Mouse (Mus musculus): ENCODE data around the gene Sptssb.

Gene Sptssb

GRCm38 (mm10) chr3:69859858-69860588 is at the start of gene Sptssb:
Gene Sptssb (minus strand): TSS chr3:69859940.
- DNase-seq (ENCODE audit: low read depth in 2 of 2, low spot score in 2 of 2) = no peak

DNA sequence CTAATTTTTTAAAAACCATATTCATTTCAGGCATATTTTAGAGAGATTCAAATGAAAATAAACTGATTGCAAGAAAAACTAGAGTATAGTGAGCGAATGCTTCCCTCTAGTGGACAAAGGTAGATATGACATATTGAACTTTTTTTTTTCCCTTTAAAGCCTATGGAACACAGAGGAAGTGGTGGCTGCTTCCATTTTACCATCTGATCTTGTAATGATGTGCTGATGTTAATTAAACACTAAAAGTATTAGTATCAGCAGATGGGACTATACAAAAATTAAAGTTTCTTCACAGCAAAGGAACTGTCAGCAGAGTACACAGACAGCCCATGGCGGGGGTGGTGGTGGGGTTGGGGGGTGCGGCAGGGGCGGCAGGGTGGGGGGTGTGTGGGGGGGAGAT is 48.3 kb upstream of the Sptssb start:
- no peak for DNase-seq (ENCODE audit: low read depth in 2 of 2, low spot score in 2 of 2)

DNA sequence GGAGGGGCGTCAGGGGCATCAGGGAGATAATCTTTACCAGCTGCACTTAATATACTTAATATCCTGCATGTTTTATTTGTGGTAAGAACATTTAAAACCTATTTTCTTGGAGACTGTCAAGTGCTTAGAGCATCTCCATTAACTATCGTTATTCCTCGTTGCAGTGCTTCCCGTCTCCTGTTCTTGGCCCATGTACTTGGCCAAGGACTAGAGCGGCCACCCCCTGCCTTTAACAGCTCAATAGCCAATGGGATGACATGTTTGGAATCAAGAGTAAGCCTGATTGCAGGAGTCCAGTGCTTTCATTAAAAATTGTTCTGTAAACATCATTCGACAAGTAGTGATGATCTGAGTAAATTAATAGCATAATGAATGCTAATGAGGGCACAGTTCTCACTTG is 47.8 kb upstream of the Sptssb start:
- no peak for DNase-seq (ENCODE audit: low read depth in 2 of 2, low spot score in 2 of 2)

DNA sequence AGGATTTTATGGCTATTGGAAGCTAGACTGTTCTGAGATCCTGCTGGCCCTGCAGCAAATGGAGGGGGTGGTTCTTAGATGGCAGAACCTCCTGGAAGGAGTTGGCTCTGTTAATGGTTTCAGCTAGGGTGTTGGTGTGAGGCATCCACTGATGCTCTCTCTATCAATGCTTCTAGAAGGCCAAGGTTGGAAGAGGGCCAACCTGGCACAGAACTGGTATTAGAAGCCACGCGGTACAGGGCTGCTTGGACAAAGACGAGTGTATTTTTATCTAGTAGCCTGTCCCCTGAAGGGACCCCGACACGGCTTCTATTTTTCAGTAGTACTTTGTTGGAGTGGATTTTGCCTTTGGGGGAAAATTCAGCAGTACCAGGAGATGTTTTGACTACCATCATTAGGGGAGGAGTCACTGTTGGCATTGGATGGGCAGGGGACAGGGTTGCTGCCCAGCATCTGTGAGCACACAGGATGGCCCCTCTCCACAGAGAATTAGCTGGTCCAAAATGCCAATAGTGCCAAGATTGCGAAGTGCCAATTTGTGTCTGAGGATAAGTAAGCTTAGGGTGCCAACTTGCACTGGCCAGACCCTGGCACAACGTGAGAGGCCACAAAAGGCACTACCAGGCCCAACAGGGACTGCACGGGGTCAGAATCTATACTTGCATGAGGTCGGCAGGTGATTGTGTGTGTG is 43.2 kb upstream of the Sptssb start:
- DNase-seq (ENCODE audit: low read depth in 2 of 2, low spot score in 2 of 2) = no peak

DNA sequence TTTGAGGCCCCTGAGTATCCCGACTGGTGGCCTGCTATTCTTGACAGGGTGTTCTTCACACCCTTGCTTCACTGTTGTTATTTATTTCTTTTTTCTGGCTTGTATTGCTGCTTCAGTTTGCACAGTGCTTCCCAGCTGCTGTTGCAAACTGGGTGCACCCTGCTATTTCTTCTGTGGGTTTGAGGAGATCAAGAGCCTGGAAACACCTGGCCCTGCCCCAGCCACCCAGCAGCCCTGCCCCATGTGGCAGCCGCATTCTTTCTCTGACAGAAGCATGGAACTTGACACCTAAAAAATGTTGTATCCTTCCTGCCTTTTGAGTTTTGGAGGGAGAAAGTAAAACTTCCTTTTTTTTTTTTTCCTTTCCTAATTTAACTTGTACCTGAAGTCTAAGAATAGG is 42.6 kb upstream of the Sptssb start:
- no peak for DNase-seq (ENCODE audit: low read depth in 2 of 2, low spot score in 2 of 2)

- DNase-seq (ENCODE audit: low read depth in 2 of 2, low spot score in 2 of 2) = no peak
Measured at GRCm38 (mm10) chr3:69901874-69902381, 42.2 kb upstream of the Sptssb start.

- DNase-seq (ENCODE audit: low read depth in 2 of 2, low spot score in 2 of 2) = no peak
Measured at GRCm38 (mm10) chr3:69900335-69900734, 40.6 kb upstream of the Sptssb start.

DNA sequence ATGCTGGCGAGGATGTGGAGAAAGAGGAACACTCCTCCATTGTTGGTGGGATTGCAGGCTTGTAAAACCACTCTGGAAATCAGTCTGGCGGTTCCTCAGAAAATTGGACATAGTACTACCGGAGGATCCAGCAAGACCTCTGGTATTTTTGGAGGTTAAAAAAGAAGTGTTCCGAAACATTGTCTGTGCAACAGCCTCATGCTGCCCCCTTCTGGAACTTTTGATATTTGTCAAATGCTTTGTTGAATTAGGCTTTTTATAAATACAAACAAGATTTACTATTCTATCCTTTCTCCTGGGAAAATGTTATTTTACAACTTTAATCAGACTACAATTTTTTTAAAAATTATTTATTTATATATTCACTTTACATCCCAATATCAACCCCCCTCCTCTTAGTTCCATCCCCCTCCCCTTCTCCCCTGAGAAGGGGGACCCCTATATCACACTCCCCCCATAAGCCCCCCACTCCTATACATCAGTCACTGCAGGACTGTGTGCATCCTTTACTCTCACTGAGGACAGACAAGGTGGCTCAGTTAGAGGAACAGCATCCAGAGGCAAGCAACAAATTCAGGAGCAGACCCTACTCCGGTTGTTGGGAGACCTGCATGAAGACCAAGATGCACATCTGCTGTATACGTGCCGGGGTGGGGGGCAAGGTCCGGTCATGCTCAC is 38.3 kb upstream of the Sptssb start:
- no peak for DNase-seq (ENCODE audit: low read depth in 2 of 2, low spot score in 2 of 2)

DNA sequence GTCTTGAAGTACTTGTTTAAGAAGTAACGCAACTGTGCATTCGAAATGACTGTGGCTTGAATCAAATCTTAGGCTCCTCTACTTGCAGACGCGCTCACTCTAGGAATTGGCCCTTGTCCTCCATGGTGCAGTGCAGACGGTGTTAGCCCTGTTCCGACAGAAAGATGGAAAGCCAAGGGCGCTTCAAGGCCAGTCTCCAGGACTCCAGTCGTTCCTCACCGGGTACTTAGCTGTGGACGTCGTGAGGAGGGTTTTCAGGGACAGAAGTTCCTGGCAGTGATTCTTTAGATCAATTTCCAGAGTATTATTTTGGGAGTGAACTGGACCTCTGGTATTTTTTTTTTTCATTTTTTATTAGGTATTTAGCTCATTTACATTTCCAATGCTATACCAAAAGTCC is 35.8 kb upstream of the Sptssb start:
- no peak for DNase-seq (ENCODE audit: low read depth in 2 of 2, low spot score in 2 of 2)

DNA sequence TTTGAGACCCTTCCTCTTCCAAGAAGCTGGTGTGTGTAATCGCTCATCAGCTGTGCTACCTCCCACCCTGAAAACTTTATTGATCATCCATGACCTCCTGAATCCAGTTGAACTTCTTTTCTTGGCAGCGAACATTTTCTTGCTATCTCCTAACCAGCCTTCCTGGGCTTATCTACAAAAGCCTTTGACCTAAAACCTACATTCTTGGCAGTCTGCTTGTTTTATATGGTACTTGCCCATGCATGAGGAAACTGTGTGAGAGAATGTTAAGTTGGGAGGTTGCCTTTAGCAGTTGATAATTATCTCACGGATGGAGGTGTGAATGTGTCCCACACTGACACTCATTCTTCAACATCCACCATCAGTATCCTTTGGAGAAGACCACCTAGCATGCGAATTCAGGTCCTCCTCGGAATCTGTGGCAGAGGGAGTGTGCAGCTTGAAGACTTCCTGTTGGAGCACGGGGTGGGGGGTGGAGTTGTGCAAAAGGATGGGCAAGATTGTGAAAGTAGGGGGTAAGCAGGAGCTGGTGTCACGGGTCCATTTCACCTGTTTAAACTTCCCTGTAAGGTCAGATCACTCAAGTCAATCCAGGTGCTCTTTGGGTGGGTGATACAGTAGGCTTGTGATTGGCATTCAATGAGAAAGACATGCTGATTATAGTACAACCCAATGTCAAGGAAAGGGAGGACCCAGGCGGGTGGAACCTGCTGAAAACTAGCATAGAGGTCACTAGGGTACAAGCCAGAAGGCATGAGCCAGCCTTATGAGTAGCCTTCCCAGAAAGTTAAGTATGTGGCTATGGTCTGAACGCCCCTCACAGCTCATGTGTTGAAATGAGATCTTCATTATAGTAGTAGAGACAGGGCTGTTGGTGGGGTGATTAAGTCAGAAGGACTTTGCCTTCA is 32.7 kb upstream of the Sptssb start:
- no peak for DNase-seq (ENCODE audit: low read depth in 2 of 2, low spot score in 2 of 2)

DNA sequence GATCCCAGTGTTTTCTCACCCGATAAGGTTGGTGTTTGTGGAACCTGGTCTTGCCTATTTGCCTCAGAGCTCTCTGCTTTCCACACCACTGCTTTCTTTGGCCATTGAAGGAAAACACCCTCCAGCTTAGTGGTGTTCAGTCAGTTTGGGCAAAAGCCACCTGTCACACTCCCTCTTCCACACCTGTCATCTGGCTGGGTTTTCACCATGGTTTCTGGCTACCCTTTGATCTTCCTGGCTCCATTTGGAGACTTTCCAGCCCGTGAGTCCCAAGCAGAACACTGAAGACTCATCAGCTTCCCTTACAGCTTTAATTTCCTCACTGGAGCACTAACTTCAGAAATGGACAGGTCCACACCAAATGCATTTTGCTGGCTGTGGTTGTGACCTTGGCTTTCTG is 26.1 kb upstream of the Sptssb start:
- no peak for DNase-seq (ENCODE audit: low read depth in 2 of 2, low spot score in 2 of 2)

GRCm38 (mm10) chr3:69883710-69884109 is 24.0 kb upstream of the Sptssb start:
- no peak for DNase-seq (ENCODE audit: low read depth in 2 of 2, low spot score in 2 of 2)

- no peak for DNase-seq (ENCODE audit: low read depth in 2 of 2, low spot score in 2 of 2)
Measured at GRCm38 (mm10) chr3:69877538-69877937, 17.8 kb upstream of the Sptssb start.

DNA sequence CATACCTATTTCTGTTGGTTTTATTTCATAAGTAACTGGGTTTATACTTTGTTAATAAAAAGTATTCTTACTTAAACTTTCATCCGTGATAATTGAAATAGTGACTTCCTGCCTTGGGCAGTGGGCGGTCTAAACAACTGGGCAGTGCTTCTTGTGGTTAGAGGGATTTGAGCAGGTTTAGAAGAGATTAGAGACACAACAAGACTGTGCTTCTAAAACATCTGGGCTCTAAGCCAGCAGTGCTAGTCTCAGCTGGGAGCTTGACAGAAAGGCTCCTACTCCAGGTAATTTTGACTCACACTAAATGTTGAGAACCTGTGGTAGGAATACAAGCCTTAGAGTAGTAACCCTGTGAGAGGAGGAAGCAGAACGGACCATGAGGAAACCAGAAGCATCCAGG is 15.0 kb upstream of the Sptssb start:
- no peak for DNase-seq (ENCODE audit: low read depth in 2 of 2, low spot score in 2 of 2)

GRCm38 (mm10) chr3:69872661-69873327 is 13.1 kb upstream of the Sptssb start:
- DNase-seq (ENCODE audit: low read depth in 2 of 2, low spot score in 2 of 2) = no peak

GRCm38 (mm10) chr3:69871174-69871573 is 11.4 kb upstream of the Sptssb start:
- no peak for DNase-seq (ENCODE audit: low read depth in 2 of 2, low spot score in 2 of 2)

GRCm38 (mm10) chr3:69869702-69870101 is 10.0 kb upstream of the Sptssb start:
- no peak for DNase-seq (ENCODE audit: low read depth in 2 of 2, low spot score in 2 of 2)

DNA sequence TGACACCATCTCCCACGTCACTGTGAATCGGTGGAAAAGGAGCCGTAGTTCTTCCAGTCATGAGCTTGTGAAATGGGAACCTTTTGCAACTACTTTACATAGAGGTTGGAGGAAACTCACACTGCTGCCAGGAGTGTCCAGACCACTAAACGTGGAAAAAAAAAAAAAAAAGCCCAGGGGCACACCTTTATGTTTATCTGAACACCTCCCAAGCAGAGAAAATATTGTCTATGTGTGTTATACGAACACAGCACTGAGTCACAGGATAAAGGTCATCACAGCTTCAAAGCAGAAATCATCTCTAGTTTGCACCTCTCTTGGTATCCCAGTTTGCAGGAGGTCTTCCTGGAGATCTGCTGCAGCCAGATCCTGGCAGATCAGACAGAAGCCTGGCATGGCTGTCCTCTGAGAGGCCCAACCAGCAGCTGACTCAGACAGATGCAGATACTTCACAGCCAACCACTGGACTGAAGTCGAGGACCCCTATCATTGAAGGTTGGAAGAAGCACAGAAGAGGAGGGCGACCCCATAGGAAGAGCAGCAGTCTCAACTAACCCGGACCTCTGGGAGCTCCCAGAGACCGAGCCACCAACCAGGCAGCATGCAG is 2.2 kb upstream of the Sptssb start:
- no peak for DNase-seq (ENCODE audit: low read depth in 2 of 2, low spot score in 2 of 2)

DNA sequence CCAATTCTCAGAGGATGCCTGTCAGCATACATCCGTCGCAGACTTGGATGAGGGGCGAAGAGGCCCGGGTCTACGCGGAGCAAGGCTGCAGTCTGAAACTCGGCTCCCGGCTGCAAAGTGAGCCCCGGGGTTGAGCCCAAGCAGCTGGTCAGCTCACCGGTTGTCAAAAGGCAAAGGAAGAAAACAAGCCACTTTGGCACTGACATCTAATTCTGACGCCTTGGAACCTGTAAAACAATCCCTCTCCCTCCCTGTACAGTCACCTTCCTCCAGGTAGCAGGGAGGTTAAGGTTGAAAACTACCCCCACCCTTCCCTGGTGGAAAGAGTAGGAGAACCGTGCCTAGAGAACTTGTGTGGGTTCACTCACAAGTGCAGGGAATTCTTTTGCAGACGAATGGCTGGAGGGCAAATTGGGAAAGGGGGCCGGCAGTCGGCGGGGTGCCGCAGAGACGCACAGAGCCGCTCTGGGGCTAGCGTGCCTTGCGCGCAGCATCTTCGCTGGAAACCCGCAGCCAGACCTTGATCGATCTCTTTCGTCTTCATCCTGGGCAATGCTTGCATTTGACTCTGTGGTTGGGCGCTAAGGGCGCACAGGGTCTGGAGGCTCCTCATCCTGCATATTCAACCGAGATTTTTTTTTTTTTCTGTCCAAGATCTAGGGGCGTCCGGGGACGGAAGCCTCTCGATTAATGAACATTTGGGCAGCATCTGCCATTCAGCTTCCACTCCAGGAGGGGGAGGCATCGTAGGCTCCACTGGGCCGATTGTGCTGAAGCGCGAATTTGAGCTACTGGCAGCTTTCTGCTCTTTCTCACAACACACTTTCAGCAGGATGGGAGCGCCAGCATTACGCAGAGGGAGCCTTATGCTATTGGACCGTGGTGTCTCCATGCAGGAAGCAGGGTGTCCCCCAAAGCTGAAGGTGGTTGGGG is 1.1 kb upstream of the Sptssb start:
- DNase-seq (ENCODE audit: low read depth in 2 of 2, low spot score in 2 of 2) = no peak
